Mouse (Mus musculus): ENCODE results near the gene Sord.
A peak's percentile ranks its signal among the peaks of the same experiment; 100 is the strongest.
"Not testable (repeated sequence)": the region's sequence is repeated elsewhere in the genome, so short reads cannot be mapped to it uniquely, and the experiment has no call there.

Sord gene

DNA sequence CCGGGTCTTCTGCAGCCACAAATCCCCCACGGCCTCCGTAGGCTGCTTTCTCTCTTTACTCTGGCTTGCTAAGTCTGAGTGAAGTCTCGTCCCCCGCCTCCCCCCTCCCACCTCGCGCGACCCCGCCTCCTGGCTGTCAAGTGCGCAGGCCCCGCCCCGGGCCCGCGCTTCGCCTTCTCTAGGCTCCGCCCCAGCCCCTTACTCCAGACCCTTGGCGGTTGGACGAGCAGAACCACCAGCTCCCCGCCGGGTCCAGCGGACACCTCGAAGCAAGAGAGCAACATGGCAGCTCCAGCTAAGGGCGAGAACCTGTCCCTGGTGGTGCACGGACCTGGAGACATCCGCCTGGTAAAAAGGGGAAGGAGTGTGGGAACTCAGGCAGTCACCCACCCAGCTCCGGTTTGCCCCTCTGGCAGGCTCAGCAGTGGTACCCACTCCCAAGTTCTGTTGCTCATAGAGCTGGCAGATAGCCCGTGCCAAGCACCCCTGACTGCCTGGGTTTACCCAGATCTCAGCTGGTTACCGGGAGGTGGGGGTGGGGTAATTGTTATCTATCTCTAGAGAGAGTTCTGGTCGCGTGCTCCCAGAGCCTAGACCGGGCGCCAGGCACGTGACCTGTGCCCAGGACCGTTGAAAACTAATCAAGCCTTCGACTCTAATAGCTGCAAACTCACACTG, at the start of gene Sord:
Gene Sord, plus strand, starts transcription at position 139 of the 678 bp plus-strand sequence.
- peak; percentile 94 for DNase-seq (ENCODE audit: low read depth, low spot score)

DNA sequence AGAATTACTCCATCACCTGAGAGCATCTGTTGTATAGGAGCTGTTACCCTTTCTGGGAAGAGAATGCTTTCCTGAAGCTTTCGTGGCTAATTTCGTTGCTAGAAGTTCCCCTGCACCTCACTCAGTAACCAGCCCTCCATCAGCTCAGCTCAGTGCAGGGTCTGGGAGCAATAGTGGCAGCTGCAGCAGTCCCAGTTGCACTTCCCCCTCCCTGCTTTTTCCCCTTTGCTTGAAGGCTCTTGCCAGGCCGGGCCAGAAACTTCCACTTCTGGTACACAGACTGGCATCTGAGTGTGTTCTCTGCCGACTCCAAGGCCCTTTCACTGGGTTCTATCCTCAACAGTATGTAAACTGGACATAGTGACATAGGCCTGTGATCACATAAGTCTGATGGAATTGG, 49.5 kb upstream of the Sord start:
- no peak for DNase-seq (ENCODE audit: low read depth, low spot score)

DNA sequence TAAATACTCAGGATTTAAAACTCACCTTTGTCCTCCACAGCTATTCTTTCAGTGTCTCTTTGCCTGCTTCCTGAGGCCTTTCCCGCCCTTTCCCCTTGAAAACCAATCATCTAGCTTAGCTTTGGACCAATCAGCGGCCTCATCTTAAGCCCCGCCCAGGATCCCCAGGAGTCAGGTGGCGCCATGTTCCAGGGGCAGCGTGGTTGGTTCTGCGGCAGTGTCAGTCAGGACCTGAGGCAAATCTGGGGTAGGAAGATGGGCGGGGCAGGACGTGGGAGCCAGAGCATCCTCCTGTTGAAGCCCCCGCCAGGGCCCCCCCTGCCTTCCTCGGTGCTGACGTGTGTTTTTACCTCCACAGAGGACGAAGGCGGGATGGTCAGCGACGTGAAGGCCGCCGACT, 48.4 kb upstream of the Sord start, which contains the start of the genes Patl2 and Terb2:
Gene Patl2, minus strand, starts transcription at position 84 of the 400 bp plus-strand sequence.
Gene Terb2, plus strand, starts transcription at position 167 of the 400 bp plus-strand sequence.
- peak; percentile 89 for DNase-seq (ENCODE audit: low read depth, low spot score)

DNA sequence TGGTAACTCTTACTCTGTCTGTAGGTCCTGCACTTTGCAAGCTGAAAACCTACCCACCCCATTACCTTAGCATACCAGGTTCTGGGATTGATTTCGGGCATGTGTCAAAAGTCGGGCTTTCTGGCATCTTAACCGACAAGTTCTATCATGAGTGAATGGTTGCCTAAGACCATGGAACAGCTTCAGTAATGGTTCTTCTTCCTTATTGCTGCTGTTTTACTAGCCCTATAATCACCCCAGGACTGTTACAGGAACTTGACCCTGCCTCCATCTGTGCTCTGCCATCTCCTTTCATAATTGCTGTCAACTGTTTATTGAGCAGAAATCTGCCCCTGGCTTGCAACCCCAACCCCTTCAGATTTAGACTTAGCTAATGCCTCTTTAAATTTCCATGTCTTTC, 47.8 kb upstream of the Sord start:
- no peak for DNase-seq (ENCODE audit: low read depth, low spot score)

DNA sequence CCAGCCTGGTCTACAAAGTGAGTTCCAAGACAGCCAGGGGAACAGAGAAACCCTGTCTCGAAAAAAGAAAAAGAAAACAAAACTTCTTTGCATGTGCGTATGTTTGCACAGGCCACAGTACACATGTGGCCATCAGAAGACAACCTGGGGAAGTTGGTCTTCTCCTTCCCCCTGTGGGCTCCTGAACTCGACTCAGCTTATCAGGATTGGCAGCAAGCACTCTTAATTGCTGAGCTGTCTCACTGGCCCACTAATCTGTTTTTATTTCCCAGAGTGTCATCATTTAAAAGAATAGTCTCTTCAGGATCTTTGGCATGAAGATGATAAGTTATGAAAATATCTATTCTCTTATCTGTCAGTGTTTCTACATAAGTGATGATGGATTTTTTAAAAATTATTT, 42.7 kb upstream of the Sord start:
- no peak for DNase-seq (ENCODE audit: low read depth, low spot score)

DNA sequence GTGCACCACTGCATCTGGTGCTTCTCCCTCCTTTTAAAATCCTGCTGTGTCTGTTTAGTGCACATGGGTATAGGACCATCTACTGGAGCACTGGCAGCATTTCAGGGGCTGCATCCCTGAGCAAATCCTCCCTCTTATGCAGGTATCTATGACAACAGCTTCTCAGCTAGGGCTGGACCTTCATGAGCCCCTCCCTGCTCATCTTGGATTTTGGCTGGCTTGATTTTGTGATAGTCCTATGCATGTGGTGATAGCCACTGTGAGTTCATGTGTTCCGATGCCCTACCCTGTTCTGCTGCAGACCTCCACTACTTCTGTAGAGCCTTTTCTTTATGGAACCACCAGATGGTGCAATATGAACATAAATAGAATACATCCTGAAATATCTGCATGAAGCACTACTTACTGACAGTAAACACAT, 40.0 kb upstream of the Sord start:
- peak; percentile 25 for DNase-seq (ENCODE audit: low read depth, low spot score)

DNA sequence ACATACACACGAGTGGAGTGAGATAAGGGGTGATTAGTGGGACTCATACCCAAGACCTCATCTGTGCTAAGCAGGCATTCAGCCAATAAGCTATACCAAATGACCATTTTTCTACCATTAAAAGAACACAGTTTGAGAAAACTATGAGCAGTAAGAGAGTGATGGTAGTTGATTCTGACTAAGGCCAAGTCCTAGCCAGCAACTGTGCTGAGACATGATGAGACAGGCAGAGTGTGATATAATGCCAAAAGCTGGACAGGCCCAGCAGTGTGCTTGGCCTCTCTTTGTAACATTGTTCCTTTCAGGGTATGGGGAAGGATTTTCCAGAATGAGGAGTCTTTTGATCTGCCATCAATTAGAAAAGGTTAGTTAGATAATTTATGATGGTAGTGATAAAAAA, 33.0 kb upstream of the Sord start:
- DNase-seq (ENCODE audit: low read depth, low spot score) = no peak

DNA sequence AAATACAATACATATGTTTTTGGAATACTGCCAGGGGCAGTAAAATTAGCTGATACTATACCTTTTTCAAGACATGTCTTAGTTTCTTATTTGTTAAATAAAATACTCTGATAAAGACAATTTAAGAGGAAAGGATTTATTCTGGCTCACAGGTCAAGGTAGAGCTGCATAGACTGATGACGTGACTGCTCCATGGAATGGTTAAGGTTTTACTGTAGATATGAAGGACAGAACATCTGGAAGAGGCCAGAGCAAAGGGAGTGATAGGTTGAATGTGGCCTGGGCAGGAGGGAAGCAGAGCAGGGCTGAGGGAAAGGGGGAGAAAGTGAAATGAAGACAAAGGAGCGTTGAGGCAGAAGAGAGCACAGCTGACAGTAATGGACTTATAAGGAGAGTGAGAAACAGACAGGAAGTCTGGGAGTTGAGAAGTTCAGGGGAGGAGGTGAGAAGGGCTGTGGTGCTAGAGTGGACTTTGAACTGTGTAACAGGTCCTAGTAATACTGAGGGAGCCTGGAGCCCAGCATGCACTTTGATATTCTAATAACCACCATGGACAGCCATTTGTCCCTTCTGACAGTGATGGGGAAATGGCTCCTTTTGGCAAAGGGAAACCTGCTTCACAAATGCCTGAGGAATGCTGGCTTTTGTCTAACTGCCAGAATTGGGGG, 28.0 kb upstream of the Sord start:
- DNase-seq (ENCODE audit: low read depth, low spot score) = no peak

DNA sequence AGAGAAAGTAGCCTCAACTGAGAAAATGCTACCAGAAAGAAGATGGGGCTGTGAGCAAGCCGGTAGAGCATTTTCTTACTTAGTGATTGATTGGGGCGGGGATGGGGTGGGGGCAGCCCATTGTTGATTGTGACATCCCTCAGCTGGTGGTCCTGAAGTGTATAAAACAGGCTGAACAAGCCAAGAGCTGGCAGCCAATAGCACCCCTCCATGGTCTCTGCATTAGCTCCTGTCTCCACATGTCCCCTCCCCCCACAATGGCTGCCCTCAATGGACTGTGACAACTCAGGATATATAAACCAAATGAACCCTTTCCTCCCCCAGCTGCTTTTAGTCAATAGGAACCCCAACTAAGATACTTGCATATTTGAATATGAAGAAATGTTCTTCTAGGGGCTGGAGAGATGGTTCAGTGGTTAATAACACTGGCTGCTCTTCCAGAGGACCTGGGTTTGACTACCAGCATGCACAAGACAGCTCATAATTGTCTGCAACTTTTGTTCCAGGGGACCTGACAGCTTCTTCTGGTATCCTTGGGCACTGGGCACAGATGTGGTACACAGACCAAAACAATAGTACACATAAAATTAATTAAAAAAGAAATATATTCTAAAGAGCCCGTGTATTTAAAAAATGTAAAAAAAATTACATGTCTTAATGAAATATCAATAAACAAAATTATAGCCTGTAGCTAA, 23.9 kb upstream of the Sord start:
- DNase-seq (ENCODE audit: low read depth, low spot score) = no peak

DNA sequence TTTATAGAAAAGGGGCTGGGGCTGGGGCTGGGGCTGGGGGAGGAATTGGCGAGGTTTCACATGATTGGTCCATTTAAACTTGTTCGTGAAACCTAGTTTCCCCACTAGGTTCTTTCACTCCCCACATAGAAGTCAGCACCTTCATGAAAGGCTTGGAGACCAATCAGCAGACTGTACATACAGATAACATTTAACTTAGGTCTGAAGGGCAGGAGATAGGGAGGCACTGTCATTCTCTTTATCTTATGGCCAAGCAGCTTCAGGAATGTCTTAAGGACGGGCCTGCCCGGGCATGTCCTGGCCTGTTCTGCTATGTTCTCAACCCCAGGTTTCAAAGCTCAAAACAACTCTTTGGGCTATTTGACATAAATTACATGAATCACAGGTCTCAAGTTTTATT, 17.5 kb upstream of the Sord start:
- not testable (repeated sequence) for DNase-seq (ENCODE audit: low read depth, low spot score)

DNA sequence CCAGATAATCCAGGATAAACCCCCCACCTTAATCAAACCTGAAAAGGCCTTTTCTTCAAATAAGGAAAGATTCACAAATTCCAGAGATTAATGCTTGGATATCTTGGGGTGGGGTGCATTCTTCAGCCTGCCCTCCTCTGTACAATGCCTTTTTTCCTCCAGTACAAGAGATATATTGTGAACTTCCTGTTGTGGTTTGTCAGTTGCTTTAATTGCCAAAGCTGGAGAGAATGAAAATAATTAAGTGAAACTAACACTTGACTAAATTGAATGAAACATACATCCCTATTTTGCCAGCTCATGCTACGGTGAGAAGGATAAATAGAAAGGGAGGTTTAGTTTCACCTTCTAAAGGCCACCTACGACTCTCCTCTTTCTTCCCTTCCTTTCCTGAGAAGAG, 16.3 kb upstream of the Sord start:
- DNase-seq (ENCODE audit: low read depth, low spot score) = no peak

DNA sequence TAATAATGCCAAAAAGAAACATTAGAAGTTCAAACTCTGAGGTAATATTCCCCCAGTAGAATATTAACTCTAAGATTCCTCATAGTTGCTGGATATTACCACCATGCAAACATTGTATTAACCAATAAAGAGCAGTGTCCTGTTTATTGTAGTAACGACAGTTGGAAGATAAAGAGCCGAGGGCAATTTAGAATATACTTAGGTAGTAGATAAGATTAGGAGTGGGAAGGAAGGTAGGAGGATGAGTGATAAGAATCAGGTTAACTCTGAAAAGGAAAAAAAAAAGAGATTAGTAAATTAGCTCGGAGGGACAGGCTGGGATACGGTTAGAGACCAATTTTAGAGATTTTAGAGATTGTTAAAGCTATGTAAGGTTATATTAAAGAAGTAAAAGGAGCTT, 13.2 kb upstream of the Sord start:
- no peak for DNase-seq (ENCODE audit: low read depth, low spot score)

DNA sequence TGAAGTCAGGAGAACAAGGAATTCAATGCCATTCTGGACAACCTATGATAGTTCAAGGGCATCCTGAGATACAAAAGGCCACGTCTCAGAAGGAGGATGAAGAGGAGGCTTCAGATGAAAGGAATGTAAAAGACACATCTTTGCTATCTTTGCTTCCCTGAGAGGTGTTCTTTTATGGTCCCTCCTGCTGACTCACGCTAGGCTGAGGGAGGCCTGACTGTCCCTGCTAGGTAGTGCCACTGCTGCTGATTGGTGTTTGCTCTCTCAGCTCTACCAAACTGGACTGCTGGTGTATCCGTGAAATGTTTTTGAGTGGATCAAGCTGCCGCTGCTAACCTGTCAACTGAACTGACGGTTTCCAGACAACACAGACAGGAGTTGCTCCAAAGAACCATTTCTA, 12.8 kb upstream of the Sord start:
- no peak for DNase-seq (ENCODE audit: low read depth, low spot score)

DNA sequence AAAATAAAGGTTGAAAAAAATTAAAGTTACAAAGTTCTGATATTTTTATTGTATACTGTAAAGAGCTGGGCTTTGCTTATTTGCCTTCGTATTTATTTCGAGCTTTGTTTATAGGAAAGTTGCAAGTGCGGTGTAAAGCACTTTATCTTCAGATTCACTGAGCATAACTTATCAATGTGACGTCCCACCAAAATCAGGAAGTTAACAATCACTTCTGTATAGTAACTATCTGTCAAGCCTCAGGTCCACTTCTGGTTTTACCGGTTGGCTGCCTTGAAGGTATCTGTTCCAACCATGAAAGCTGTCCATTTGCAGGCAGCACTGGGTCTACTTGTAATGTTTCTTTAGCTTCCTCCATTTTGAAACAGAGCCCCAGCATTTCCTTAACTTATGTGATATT, 12.3 kb upstream of the Sord start:
- DNase-seq (ENCODE audit: low read depth, low spot score) = no peak

DNA sequence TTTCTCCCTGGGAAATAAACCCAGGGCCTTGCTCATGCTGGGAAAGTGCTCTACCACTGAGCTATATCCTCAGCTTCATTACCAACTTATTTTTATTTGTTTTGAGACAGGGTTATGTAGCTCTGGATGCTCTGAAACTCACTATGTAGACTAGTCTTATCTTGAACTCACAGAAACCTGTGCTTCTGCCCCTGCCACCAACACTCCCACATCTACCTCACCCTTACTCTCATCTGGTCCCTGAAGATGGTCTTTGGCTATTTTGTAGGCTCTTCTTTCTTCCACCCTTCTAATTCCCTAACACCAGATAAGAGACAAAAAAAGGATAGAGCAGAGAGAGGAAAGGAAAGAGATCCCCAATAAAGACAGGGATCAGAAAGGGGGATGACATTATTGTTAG, 10.9 kb upstream of the Sord start:
- DNase-seq (ENCODE audit: low read depth, low spot score) = no peak

DNA sequence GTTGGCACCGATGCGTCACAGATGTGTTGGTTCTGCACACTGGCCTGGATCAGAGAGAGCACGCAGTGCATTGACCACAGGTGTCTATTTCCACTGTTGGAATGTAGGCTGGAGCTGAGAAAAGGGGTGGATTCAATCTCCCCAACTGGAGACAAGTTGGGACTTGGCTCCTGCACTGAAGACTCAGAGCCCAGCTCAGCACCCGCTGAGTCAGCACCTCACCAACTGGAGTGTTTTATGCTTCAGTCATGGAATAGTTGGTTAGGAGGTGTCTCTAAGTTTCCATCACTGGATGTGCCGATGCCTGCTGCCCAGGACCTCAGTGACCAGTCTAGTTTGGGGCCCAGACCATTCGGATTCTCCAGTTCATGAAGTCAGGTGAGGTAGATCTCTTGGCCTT, 4.2 kb upstream of the Sord start:
- DNase-seq (ENCODE audit: low read depth, low spot score) = no peak

DNA sequence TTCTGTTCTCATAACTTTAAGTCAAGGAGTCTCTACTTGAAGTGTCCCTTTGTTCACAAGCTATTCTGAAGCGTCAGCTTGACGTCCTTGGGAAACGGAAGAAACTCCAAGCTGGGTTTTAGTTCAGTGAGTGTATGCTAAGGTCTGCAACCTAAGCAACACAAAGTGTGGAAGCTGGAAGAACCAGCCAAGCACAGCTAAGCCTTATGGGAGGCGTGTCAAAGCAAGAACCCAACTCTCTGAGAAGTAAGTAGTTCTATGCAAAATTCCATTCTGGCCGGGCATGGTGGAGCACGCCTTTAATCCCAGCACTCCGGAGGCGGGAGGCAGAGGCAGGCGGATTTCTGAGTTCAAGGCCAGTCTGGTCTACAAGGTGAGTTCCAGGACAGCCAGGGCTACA, 2.9 kb upstream of the Sord start:
- peak; percentile 62 for DNase-seq (ENCODE audit: low read depth, low spot score)

DNA sequence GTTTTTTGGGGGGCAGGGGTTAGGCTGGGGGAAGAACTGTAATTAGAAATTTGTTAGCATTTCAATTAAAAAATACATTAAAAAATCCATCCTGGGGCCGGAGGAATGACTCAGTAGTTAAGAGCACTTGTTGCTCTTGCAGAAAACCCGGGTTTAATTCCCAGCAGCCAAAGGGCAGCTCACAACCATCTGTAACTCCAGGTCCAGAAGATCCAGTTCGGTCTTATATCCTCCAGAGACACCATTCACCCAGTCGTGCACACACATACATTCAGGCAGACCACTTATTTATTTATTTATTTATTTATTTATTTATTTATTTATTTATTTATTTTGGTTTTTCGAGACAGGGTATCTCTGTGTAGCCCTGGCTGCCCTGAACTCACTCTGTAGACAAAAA, 1.2 kb upstream of the Sord start:
- no peak for DNase-seq (ENCODE audit: low read depth, low spot score)

DNA sequence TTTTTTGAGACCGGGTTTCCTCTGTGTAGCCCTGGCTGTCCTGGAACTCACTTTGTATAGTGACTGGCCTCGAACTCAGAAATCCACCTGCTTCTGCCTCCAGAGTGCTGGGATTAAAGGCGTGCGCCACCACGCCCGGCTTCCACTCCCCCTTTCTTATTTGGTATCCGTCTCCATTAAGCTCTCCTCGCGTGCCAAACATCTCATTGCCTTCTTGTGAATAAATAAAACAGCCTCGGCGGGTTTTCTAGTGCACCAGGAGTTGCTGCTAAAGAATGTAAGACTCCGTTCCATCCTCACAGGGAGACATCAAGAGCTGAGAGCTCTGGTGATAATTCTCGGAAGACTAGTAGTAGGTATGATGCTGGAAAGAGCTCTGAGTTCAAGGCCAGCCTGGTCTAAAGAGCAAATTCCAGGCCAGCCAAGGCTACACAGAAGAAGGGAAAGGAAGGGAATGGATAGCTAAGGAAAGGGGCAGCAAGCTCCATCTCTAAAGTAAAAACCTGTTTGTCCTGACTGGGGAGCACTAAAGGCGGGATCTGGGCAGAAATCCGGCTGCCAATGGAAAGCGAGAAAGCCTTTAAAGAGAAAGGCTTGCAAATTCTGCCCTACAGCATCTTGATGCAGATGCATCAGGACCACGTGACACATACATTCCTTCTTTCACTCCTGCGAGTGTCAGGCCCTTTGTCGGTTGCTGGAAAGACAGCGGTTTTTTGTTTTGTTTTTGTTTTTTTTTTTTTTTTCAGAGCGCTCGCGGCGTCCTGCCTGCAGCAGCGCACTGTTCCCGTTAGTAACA, 591 bp upstream of the Sord start:
- peak; percentile 62 for DNase-seq (ENCODE audit: low read depth, low spot score)

DNA sequence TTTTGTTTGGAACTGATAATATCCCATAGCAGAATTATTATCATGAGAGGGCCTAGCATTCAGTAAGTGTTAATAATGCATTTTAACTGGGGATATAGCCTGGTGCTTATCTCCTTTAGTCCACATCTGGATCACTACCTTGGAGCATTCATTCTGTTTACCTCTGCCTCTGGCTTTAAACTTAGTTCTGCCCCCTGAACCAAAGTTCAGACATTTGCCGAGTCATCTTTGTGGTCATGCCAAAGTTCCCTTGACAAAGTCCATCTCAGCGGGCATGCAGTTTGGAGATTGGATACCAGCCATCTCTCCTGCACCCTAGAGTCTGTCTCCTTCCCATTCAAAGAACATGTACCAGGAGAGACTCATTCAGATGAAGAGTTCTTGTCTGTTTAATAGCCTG, 876 bp downstream of the Sord start:
- no peak for DNase-seq (ENCODE audit: low read depth, low spot score)

DNA sequence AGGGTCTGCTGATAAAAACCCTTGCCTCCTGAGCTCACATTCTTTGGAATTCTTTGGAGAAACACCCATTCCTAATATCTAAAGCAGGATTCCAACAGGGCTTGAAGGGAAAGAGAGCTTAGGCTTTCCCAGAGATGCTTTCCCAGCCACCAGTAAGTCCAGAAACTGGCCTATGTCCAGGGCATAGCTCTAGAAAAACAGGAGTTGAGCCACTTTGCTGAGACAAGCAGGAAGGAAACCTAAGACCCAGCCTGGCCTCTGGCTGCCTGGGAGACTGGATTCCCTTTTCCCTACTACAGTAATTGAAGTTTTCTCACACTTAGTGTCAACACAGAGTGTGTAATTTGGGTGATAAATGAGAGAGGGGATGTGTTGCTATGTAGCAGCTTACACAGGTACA, 1.8 kb downstream of the Sord start:
- DNase-seq (ENCODE audit: low read depth, low spot score) = no peak

DNA sequence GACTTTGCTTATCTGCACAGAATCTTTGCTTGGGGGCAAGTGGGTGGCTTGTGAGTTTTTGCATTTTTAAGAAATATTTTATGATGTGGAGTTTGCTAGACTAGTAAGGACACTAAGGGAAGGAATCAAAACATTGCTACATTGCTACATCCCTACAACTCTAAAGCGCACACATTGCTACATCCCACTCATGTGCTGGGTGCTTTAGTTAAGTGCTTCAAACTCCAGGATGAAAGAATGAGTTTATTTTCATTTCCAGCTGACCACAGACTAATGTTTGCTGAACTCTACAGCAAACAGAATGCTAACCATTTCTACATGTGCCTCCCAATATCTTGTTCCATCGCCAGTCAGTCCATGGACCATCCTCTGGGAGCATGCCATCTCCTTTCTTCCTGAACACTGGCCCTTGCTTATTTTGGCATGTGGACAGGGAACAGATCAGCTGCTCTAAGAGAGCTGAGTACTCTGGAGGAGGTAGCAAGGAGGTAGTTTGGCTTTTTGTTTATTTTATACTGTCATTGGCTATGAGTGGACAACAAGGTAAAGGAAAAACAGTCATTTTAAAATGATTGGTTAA, 3.4 kb downstream of the Sord start:
- no peak for DNase-seq (ENCODE audit: low read depth, low spot score)

Measured in ZHBTc4 (cell line).